Mouse (Mus musculus): ENCODE measurements around the gene Nipal1.

The Nipal1 gene

DNA sequence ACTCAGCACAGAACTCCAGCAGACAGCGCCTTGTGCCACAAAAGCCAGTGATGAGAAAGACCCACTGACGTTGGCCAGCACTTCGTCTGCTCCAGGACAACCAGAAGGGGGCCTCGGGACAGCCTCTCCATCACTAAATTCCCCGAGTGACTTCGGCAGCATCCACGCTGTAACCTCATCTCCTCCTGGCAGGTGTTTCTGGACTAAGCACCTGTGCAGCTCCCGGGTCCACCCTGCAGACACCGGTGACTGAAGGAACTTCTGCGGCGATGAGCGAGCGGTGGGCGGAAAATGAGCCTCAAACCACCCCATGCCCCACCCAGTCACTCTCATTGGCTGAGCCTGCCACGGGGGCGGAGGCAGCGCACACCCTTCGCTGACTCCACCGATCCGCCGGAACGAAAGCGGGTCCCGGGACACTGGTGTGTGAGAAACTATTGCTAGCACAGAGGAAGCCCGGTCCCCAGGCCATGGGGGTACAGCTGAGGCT, at the start of gene Nipal1:
Gene Nipal1, plus strand, starts transcription at position 378 of the 490 bp plus-strand sequence.
- peak; percentile 70 for DNase-seq (ENCODE audit: low read depth)

DNA sequence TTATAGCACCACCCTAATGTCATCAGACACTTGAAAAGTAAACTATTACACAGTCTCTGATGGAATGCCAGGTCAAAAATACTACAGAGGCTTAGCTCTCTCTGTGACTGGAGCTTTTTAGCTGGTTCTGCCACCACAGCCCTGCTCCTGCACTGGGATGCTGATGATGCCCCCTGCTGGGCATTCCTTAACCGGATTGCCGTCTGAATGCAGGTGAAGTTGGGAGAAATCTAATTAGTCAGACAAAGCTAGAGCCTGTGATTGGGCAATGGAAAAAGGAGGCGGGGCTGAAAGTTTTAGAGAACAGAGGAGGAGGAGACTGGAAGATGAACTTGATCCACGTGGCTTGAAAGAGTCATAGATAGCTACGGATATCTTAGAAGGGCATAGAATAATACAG, 46.6 kb upstream of the Nipal1 start:
- DNase-seq (ENCODE audit: low read depth) = peak; percentile 93

- no peak for DNase-seq (ENCODE audit: low read depth)
These were observed 44.5 kb upstream of the Nipal1 start for GRCm38 (mm10) chr5:72603138-72603537.

GRCm38 (mm10) chr5:72617413-72617812, 30.2 kb upstream of the Nipal1 start:
- DNase-seq (ENCODE audit: low read depth) = peak; percentile 92

- peak; percentile 62 for DNase-seq (ENCODE audit: low read depth)
These were observed 26.6 kb upstream of the Nipal1 start for GRCm38 (mm10) chr5:72621022-72621421.

- DNase-seq (ENCODE audit: low read depth) = no peak
These were observed 17.6 kb upstream of the Nipal1 start for GRCm38 (mm10) chr5:72630026-72630425.

DNA sequence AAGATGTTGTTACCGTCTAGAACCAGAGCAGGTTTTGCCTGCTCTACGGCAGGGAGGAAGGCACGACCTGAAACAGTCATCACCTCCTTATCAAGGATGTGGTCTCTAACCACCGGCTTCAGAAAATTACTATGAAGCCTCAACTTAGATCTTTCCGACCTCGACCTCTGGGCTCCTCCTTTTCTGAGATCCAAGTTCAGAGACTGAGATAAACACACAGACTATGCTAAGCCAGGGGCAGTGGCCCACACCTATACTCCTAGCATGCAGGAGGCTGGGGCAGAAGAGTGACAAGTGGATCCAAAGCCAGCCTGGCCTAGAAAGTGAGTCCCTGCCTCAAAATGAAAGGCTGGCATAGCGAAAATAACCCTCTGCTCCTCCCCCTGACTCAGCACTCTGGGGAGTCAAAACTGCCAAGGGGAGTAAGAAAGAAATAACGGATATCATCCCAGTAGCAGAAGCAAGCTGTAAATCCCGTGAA, 12.8 kb upstream of the Nipal1 start:
- peak; percentile 95 for DNase-seq (ENCODE audit: low read depth)

- peak; percentile 87 for DNase-seq (ENCODE audit: low read depth)
These were observed 11.5 kb upstream of the Nipal1 start for GRCm38 (mm10) chr5:72636122-72636521.

DNA sequence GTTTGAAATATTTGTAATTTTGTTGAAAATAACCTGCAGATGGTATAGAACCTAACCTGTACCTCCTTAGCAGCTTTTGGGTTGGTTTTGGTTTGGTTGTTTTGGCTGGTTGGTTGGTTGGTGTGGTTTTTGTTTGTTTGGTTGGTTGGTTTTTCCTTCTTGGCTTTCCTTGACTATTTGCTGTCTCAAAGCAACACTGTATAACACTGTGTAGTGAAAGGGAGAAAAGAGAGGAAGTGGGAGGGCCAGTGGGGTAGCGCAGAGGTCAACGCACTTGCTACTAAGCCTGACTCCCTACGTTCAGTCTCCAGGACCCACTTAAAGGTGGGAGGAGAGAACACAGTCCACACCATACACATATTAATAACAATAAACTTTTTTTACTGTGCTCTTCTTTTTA, 11.0 kb upstream of the Nipal1 start:
- no peak for DNase-seq (ENCODE audit: low read depth)

- no peak for DNase-seq (ENCODE audit: low read depth)
These were observed 7.5 kb upstream of the Nipal1 start for GRCm38 (mm10) chr5:72640072-72640471.

DNA sequence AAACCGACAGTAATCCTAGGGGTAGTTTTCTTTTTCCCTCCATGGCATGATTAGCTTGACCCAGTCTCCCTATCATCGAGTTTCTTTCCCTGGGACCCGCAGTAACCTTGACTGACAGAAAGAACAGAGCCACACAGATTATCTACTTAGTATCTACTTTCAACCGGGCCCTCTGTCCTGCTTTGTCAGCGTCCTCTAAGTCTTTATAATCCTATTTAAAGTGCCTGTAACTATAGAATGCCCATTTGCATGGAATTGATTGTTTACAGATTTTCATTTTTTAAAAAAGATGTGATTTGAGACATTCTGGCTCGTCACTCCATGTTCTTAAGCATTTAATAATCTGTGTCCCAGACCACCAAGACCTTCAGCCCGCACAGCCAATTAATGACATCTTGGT, 3.9 kb upstream of the Nipal1 start:
- DNase-seq (ENCODE audit: low read depth) = no peak

DNA sequence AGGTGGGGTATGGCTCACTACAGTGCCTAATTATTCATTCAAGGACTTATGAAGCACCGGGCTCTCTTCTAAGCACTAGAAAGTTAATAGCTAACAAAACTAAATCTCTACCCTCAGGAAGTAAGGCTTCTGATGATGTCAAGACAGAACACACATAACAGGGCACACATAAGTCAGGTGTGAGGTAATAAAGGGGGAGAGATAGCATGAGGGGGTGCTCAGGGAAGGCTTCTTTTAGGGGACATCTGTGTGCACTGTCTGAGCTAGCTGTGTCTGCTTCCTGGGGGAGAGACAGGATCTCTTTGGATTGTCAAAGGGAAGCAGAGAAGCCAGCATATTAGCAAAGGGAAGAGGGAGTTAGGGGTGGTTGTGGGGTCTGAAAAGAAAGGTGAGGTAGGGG, 3.4 kb upstream of the Nipal1 start, which contains the start of gene Cnga1:
Gene Cnga1, minus strand, starts transcription at position 101 of the 400 bp plus-strand sequence.
- DNase-seq (ENCODE audit: low read depth) = no peak

- DNase-seq (ENCODE audit: low read depth) = peak; percentile 82
These were observed 1.5 kb upstream of the Nipal1 start for GRCm38 (mm10) chr5:72646131-72646530.

GRCm38 (mm10) chr5:72646996-72647395, 599 bp upstream of the Nipal1 start:
- DNase-seq (ENCODE audit: low read depth) = no peak

DNA sequence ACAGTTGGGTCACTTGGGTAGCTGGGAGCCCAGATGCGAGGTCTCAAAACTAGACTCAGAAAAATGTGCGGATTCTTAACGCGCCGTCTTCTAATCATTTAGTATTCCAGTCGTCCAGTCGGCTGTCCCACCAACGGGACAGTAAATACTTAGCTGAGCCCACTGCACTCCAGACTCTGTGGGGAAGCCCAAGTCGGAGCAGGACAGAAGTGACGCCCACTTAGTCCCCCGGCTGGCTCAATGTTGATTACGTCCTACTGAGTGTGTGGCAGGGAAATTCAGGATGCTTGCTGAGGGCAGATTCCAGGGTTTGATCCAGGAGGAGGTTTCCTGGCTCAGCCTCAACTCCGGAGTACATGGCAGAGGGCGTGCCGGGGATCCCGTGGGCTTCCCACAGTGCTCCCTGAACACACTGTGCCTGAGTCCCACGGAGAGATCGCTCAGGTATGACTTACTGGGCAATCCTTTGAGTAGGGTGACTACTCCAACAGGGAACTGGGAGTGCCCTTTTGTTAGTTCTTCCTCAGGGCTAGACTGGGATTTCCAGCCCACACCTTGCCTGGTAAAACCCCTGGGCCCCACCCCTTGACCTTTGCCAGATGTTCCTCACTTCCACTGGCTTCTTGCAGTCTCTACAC, 482 bp downstream of the Nipal1 start:
- DNase-seq (ENCODE audit: low read depth) = no peak

DNA sequence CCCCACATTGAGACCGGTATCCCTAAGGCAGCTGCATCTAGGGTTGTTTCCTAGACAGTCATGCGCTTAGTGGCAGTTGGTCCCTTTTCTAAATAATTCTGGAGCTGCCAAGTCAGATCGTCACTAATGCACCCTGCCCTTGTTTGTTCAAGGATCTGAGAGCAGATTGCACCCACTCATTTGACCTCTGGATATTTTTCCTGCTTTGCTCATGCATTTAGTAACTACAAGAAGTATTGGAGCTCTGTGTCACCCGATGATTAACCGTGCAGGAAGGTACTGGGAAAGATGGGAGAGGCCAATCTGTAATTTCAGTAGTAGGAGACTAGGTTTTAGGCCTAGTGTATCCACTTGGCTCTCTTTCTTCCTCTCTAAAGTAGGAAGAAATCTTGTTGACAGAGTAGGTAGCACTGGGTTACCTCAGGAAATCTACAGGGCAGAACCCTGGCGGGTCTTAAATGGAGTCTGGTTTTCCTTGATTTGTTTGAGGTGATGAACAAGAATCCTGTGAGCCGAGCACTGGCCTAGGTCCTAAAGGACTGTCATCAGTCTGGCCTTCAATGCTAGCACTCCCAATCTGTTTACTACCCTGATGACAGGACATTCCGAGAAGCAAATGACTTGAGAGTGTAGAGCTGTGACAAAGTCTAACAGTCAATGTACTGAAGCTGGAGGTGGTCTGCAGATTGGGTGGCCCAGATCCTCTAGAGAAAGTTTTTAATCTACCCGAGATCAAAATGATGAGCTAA, 1.6 kb downstream of the Nipal1 start:
- no peak for DNase-seq (ENCODE audit: low read depth)

DNA sequence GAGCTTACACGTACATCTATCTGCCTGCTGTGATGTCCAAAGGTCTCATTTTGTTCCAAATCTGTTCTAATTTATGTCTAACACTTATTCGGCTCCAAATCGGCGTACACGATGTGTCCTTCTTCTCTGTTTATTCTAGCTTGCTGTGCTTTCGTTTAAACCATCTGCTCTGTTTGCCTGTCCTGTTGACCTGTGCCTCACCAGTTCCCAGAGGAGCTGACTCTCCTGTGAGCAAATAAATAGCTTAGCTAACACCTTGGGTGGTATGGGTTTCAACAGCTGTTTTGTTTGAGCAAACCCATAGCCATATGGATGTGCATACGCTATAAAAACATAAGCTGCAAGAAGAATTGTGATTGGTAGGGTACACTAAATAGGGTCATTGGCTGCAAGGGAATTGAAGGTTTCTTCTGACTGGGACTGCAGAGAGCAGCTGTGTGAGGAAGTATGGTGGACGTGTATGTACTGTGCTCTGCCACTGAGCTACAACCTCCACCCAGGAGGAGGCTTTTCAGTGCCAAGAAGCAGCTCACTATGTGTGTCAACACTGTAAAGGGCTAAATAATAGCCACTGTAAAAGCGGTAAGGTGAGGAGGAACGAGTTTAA, 5.6 kb downstream of the Nipal1 start:
- no peak for DNase-seq (ENCODE audit: low read depth)

DNA sequence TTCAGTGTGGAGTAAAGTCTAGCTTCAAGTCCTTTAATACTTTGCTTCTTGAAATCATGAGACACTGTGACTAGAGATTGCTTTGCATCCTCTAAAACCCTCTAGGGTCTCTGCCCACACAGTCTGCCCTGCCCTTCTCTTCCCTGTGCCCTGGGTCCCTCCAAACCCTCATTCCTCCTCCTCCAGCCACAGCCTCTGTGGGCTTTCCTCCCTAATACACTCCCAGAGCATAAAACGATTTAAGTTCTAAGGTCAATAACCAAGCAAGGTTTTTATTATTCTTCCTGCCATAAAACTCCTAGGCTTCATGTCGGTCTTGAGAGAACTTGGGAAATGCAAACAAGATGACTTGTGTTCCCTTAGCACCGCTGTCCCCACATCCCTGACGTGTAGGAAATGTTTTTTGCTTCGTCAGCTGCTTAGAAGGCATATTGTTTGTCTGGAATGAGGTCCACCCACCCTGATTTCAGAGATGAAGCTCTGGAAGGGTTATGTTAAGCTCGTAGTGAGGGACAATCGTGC, 8.7 kb downstream of the Nipal1 start:
- DNase-seq (ENCODE audit: low read depth) = no peak

DNA sequence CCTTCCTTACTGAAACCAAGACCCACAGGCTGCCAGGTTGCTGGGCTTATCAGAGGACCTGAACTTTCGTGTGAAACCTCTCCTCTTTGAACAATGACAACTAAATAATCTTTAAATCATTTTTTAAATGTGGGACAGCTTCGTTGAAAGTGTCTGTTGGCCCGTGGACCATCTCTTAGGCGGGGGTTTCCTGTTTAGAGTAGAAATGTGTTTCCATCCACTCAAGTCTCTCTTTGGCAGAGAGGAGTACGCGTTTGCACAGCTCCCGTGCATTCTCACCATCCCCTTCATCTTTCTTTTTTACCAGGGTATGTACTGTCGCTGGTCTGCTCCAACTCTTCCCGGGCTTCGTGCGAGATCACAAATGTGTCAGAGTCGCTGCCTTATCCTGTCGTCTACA, 10.8 kb downstream of the Nipal1 start:
- no peak for DNase-seq (ENCODE audit: low read depth)

GRCm38 (mm10) chr5:72661051-72661781, 13.6 kb downstream of the Nipal1 start:
- no peak for DNase-seq (ENCODE audit: low read depth)

DNA sequence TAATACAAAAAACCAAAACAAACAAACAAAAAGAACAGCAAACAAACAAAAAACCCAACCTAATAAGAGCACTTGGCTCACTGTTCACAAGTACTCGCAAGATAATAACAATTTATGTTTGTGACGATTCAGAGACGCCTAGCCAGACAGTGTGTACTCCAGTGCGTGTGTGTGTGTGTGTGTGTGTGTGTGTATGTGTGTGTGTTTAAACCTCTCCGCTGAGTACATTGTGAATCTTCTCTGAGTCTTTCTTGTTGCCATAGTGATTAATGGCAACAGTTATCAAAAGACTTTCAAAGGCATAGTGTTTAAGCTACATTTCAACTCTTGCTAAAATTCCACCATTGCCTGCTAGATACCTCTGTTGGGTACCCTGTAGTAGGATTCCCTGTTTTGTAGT, 16.5 kb downstream of the Nipal1 start:
- no peak for DNase-seq (ENCODE audit: low read depth)

DNA sequence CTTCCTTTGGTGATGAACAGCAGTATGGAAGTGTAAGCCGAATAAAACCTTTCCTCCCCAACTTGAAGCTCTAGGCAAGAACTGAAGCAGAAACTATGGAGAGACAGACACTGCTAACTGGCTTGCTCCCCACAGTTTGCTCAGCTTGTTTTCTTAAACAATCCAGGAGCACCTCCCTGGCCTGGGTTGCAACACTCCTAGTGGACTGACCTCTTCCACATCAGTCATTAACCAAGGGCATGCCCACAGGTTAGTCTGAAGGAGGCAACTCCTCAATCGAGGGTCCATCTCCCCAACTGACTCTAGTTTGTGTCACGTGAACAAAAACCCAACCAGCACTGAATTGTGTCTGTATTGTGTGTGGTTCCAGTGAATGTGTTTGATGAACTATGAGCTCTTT, 17.3 kb downstream of the Nipal1 start:
- no peak for DNase-seq (ENCODE audit: low read depth)

All from 416B (cell line).